Mouse (Mus musculus) stomach, postnatal 0 days (tissue): ENCODE measurements around the gene Ttc9c.

Source experiments
- CTCF ChIP-seq: IDR thresholded peaks from 2 replicates; pipeline ENCODE4 v1.5.1; 2016; ENCODE audit warnings: antibody characterized with exemption, low read depth, mild to moderate bottlenecking, moderate library complexity
- EP300 ChIP-seq: optimal IDR thresholded peaks from 2 replicates; pipeline ENCODE3; 2016; ENCODE audit warnings: antibody characterized with exemption

DNA sequence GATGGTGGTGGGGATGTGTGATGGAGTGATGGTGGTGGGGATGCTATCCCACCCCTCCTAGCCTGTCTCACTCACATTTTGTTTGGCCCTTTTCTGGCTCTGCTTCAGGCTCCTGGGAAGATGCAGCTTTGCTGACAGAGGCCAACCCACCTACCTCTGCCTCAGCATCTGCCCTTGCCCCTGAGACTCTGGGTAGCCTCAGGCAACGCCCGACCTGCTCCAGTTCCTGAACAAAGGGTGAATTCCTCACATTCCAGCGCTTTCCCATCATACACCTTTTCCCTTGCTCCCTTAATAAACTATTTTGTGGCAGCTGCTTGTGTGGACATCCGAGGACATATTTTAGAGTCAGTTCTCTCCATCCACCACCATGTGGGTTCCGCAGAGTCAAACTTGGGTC, 29.2 kb upstream of the Ttc9c start:
- TF ChIP-seq CTCF = no peak
- TF ChIP-seq EP300 = no peak
